Mouse (Mus musculus) ovary, adult 18-20 months (tissue): ENCODE measurements around the gene Mvd.

ENCODE experiments used
- DNase-seq: peaks from one replicate; pipeline ENCODE4 v3.0.0; 2022; ENCODE audit warnings: low spot score, mixed read lengths

Mvd gene

GRCm38 (mm10) chr8:122443262-122444006 is at the start of gene Mvd:
Gene Mvd, minus strand, starts transcription at chr8:122443422.
- DNase-seq: peak; percentile 100

- no peak for DNase-seq
These were observed 45.2 kb upstream of the Mvd start for GRCm38 (mm10) chr8:122488387-122488786.

GRCm38 (mm10) chr8:122484831-122485230 is 41.6 kb upstream of the Mvd start:
- no peak for DNase-seq

- DNase-seq: no peak
These were observed 40.7 kb upstream of the Mvd start for GRCm38 (mm10) chr8:122483877-122484276.

DNA sequence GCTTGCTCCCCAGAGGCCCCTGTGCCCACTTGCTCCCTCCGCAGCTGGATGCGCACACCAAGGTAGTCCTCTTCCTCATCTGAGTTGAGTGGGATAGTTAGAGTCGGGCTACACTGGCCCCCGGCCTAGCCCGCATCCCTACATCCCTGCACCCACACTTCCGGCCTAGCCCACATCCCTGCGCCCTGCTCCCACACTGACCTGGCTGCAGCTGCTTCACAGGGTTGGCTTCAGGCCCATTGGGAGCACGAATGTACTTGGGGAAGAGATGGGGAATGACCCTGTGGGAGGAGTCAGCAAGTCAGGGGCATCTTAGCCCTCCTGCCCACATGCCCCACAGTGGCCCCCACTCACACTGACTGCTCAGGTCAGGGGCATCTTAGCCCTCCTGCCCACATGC is 39.2 kb upstream of the Mvd start:
- DNase-seq: no peak

DNA sequence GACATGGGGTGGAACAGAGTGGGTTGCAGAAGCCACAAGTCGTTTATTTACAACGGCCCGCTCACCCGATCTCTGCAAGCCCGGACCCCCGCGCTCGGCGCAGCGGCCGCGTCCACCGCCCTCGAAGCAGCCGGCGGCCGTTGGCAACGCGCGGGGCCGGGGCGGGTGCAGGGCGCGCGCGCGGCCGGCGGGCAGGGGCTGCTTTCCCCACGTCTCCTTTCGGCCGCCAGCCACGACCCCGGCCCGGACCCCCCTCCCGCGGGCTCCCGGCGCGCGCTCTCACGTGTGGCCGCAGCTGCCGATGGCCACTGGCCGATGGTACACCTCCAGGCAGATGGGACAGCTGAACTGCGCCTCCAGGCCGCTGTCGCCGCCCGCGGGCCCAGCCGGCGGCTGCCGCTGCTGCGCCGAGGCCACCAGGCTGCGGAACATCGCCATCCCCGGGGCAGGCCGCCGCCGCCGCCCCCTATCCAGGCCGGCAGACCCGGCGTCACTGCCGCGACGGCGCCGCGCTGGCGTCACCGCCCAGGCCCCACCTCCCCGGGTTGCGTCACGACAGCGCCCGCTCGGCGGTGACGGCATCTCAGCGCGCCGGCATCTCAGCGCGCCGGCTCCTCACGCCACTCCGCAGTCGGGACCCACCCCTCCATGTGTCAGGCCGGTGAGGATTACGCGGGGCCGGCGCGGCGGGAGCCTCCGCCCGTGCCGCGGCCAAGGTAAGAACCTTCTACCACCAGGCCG is 32.5 kb upstream of the Mvd start, which contains the start of the genes Rnf166 and Ctu2:
TSS of gene Rnf166 (minus strand) at position 485 of the 741 bp plus-strand sequence.
TSS of gene Ctu2 (plus strand) at position 564 of the 741 bp plus-strand sequence.
- peak; percentile 83 for DNase-seq

- peak; percentile 68 for DNase-seq
These were observed 31.8 kb upstream of the Mvd start for GRCm38 (mm10) chr8:122474951-122475560.

- no peak for DNase-seq
These were observed 30.7 kb upstream of the Mvd start for GRCm38 (mm10) chr8:122473911-122474421.

DNA sequence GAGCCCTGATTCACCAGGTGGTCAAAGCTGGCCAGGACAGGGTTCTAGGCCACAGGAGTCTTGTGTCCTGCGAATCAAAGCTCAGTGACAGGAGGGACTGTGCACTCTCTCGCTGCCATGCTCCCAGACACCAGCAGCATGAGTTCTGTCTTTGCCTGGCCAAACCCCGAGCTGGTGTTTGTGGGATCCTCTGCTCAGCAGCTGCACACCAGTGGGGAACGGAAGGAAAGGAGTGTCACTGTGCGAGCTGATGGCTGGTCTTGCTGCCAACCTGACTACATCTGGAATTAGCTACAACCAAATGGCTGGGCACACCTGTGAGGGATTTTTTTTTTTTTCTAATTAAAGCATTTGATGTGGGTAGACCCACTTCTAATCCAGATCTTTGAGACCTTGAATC is 27.5 kb upstream of the Mvd start:
- no peak for DNase-seq

- no peak for DNase-seq
These were observed 26.7 kb upstream of the Mvd start for GRCm38 (mm10) chr8:122469965-122470364.

DNA sequence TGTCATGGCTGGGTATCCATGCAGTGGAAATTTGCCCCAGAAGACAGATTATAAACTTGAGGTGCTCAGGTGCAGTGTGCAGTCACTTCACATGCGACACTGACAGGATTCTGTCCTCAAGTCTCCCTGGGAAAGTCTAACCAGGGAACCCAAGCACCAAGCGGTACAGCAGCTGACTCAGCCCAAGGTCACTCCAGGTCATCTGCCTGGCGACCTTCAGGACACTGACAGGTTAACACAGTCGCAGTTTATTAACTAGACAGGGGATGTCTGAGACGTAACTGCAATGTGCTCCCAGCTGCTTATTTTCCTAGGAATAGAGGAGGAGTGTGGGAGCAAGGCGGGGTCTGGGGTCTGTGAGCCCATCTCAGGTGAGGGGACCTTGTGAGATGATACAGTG is 26.2 kb upstream of the Mvd start:
- no peak for DNase-seq

DNA sequence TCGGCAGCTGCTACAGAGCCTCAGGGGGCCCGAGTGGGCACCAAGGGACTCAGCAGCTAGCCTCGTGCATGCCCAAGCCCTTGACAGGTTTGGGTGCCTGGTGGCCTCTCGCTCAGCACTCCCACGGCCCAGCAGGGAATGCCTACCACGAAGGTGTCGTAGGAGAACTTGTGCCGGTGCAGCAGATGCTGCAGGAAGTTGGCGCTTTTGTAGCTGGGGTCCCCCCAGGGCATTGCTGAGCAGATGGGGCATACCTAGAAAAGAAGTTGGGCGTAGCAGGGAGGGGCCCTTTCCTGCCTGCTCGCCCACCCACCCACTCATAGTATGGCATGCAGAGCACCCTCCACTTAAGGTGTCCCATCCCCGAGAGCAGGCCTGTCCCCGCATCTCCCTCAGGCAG is 24.6 kb upstream of the Mvd start:
- no peak for DNase-seq

DNA sequence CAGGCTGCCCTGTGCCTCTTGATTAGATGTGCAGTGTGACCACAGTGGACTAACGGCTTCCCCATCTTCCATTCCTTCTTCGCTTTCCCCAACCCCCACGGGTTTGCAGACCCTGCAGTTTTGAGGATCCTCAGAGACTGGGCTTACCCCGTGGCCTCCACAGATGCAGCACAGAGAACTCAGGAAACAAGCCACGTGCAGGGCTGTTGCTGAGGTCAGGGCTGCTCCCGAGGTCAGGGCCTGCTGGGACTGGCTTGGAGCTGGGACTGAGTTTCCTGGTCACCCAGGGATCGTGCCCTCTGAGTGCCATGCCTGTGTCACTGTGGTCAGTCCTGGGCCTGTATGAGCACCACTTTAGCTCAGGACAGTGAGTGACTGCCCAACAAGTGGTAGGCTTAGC is 21.8 kb upstream of the Mvd start:
- no peak for DNase-seq

DNA sequence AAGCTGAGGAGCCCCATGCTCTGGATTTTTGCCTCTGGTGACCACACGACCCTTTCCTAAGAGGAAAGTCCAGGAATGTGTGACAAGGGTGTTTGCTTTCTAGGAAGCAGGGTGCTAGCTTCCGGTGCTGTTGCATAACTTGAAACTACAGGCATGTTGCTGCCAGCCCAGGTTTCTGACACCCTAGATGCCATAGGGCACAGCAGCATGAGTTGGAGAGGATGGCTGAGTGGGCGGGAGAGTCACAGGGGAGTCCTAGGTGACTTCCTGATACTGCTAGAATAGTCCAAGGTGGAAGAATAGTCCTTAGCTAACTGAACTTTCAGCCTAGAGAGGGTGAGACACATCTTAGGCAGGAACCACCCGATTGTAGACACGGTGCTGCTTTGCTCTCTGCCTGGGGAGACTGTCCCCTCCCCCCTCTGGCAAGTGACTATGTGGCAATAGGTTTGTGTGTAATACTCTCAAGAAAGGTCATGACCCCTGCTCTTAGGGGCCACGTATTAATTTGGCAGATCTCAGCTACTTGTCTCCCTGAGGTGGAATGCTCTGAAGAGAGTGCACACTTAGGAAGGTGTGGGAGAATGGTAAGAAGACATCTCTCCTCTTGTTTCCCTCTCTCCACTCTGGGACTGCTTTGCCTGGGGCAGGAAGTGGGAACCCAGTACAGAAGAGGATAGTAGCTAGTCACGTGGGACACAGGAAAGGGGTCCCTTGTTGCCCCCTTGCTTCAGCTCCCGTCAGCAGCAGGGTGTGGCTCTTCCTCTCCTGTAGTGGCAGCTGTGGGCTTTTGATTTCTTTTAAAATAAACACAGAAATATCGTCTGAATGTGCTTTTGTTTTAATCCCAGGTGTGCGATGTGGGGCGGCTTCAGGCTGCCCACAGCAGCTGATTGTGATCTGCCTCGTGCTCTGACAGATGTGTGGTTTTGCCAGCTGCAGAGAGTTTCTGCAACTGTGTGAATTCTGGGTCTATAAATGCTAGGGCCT is 20.7 kb upstream of the Mvd start:
- no peak for DNase-seq

DNA sequence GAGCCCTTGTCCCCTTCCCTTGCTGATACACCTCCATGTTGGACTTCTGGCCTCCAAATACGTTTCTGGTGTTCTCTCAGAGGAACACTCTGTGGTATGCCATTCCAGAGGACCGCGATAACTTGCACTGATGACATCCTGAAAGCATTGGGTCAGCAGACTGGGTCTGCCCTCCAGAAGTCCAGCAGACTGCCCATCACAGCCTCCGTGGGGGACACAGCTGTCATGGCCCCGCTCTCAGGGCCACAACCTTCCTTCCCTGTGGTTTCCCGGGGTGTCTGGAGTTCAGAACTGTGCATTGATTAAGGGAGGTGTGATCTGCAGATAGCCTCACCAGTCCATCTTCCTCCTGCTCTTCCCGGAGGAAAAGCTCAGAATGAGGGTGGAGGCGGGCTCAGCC is 19.3 kb upstream of the Mvd start:
- no peak for DNase-seq

DNA sequence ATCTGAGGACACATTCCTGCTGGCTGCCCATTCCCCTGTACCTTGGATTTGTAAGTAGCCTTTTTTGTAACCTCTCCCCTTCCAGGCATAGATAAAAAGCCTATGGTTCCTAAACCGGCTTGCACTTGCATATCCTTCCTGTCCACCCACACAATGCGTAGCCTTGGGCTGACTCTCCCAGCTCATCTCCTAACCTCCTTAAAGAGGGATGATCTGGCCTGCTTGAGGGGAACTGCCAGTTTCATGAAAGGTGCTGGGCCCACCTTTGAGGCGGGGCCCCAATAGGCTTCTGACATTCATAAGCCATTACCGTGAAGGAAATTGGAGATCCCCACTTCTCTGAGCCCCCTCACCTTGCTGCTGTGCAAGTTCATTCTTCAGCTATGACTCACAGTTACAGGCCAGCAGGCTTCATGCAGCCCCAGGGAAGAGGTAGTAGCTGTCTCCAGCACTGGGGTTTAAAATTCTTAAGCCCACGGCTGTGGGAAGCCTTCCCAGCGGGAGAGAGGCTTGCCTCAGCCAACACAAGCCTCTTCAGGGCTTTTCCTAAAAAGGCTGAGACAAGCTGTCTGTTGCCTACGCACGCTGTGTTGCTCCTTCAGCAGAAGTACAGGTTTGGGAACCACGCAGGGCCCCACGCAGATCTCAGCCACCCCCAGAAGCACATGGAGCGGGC is 18.4 kb upstream of the Mvd start:
- DNase-seq: no peak

- no peak for DNase-seq
These were observed 17.6 kb upstream of the Mvd start, which contains the start of gene Snai3 for GRCm38 (mm10) chr8:122460524-122461472. Gene Snai3, minus strand, starts transcription at chr8:122460733.

DNA sequence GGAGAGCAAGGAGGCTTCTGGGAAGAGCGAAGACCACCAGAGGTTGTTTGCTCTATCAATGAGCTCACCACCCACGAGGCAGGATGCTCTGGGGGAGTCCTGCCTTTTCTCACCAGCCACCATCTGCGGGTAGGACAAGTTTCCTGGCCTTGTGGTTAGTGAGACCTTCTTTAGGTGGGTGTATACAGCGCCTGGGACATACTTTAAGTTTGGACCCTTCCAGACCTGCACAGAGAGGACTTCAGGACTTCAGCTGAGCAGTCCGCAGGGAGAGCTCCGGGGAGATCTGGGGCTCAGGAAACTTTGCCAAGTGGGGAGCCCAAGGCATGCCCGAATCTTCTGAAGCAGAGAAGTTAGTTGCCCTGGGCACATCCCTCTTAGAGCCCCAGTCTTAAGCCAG is 16.8 kb upstream of the Mvd start:
- no peak for DNase-seq

GRCm38 (mm10) chr8:122459218-122459900 is 16.1 kb upstream of the Mvd start:
- no peak for DNase-seq
